Mouse (Mus musculus) hindbrain, embryonic 10.5 days (tissue): Measurements from ENCODE around the gene Pspc1. TPM values are rescaled to one million over a fixed set of nuclear protein-coding genes. Genes with fewer than 3 reads are reported as not detected.

Experiments used
- polyA plus RNA-seq: library from polyadenylated mRNA; unstranded; fragments of >200 nt; fragmentation: Nextera tagmentation; extraction: Ambion mirVana; gene quantifications from 2 replicates; pipeline ENCODE4 v1.2.1, GENCODE M21; 2016

The Pspc1 gene
- polyA plus RNA-seq, 1 experiment from 2014 or later: 36.2 TPM

Other genes with a start within 250 kb of the Pspc1 start
- 11.8 and 19.0 TPM in 2 replicates for gene Cenpj, start 202.9 kb downstream of the Pspc1 start, polyA plus RNA-seq
- 1.7 and 2.0 TPM in 2 replicates for gene Parp4, start 202.7 kb downstream of the Pspc1 start, polyA plus RNA-seq
- 26.6 and 34.0 TPM in 2 replicates for gene Mphosph8, start 110.1 kb downstream of the Pspc1 start, polyA plus RNA-seq
- gene Zmym5, start 33.4 kb upstream of the Pspc1 start, polyA plus RNA-seq: 17.8 and 23.3 TPM in 2 replicates
- 47.9 and 62.1 TPM in 2 replicates for gene Zmym2, start 108.3 kb upstream of the Pspc1 start, polyA plus RNA-seq